Mouse (Mus musculus): ENCODE data around the gene Fhl5. TPM values are rescaled to one million over a fixed set of nuclear protein-coding genes. Genes with fewer than 3 reads are reported as not detected.
A peak's percentile ranks its signal among the peaks of the same experiment; 100 is the strongest.

Fhl5 gene
- total and polyA plus RNA-seq, 2 experiments from 2014 or later, result 0.16 to 0.18 TPM

GRCm38 (mm10) chr4:25213451-25213850, 29.2 kb downstream of the Fhl5 start:
- H3K27ac ChIP-seq, result no peak overlapping the region
- no peaks in the 10 kb centered on the region for H3K27me3 ChIP-seq (ENCODE audit: insufficient read depth, low read length)
- no peaks in the 10 kb centered on the region for H3K36me3 ChIP-seq (ENCODE audit: insufficient read depth, low read length)
- H3K4me2 ChIP-seq (ENCODE audit: low read depth, low read length), result no peak overlapping the region
- H3K9me3 ChIP-seq (ENCODE audit: low read length), result no peaks in the 10 kb centered on the region
- no peak overlapping the region for H3K9ac ChIP-seq (replicated peaks; ENCODE audit: low read length)
- no peak overlapping the region for H3K4me3 ChIP-seq (ENCODE audit: low read length)
- H3K4me1 ChIP-seq (ENCODE audit: insufficient read depth, low read length), result no peaks in the 10 kb centered on the region
- no peak for DNase-seq (ENCODE audit: low spot score)
- WGBS, result 46% methylated on average over 5 of the region's 5 CpGs
- ATAC-seq, result no peak
- no peak for TF ChIP-seq CTCF (IDR thresholded peaks at IDR 0.05; ENCODE audit: low read depth)

GRCm38 (mm10) chr4:25206166-25206565, 36.5 kb downstream of the Fhl5 start:
- DNase-seq (ENCODE audit: low spot score) (no peak), ATAC-seq (no peak)
- Histone ChIP-seq H3K27me3 (ENCODE audit: insufficient read depth, low read length) (no peaks in the 10 kb centered on the region), H3K4me1 (ENCODE audit: insufficient read depth, low read length) (no peaks in the 10 kb centered on the region), H3K4me2 (ENCODE audit: low read depth, low read length) (no peak overlapping the region), H3K36me3 (ENCODE audit: insufficient read depth, low read length) (no peaks in the 10 kb centered on the region), H3K4me3 (ENCODE audit: low read length) (no peak overlapping the region), H3K27ac (no peak overlapping the region), H3K9ac (replicated peaks; ENCODE audit: low read length) (no peak overlapping the region), H3K9me3 (ENCODE audit: low read length) (no peaks in the 10 kb centered on the region)
- WGBS, result 63% methylated on average over 4 of the region's 4 CpGs
- no peak for TF ChIP-seq CTCF (IDR thresholded peaks at IDR 0.05; ENCODE audit: low read depth)

- H3K27me3 ChIP-seq (ENCODE audit: insufficient read depth, low read length), result no peaks in the 10 kb centered on the region
- DNase-seq (ENCODE audit: low spot score), result no peak
- no peak overlapping the region for H3K27ac ChIP-seq
- no peak overlapping the region for H3K4me3 ChIP-seq (ENCODE audit: low read length)
- no peak for ATAC-seq
- 21% methylated on average over 1 of the region's 1 CpGs for WGBS
- no peaks in the 10 kb centered on the region for H3K9me3 ChIP-seq (ENCODE audit: low read length)
- TF ChIP-seq CTCF (IDR thresholded peaks at IDR 0.05; ENCODE audit: low read depth), result no peak
- no peak overlapping the region for H3K4me2 ChIP-seq (ENCODE audit: low read depth, low read length)
- H3K4me1 ChIP-seq (ENCODE audit: insufficient read depth, low read length), result no peaks in the 10 kb centered on the region
- no peaks in the 10 kb centered on the region for H3K36me3 ChIP-seq (ENCODE audit: insufficient read depth, low read length)
- no peak overlapping the region for H3K9ac ChIP-seq (replicated peaks; ENCODE audit: low read length)
These were observed 45.4 kb downstream of the Fhl5 start for GRCm38 (mm10) chr4:25197310-25197709.

GRCm38 (mm10) chr4:25179617-25180208, 63.0 kb downstream of the Fhl5 start:
- DNase-seq (ENCODE audit: low spot score), result peak; percentile 59
- ATAC-seq, result peak; percentile 67; the same call in 1 of the 2 replicates
- WGBS, result 67% methylated on average over 4 of the region's 4 CpGs

More at GRCm38 (mm10) chr4:25179617-25180208, 63.0 kb downstream of the Fhl5 start:
- Histone ChIP-seq H3K27ac (no peak overlapping the region), H3K9ac (replicated peaks; ENCODE audit: low read length) (no peak overlapping the region), H3K36me3 (ENCODE audit: insufficient read depth, low read length) (no peaks in the 10 kb centered on the region), H3K4me1 (ENCODE audit: insufficient read depth, low read length) (no peaks in the 10 kb centered on the region), H3K9me3 (ENCODE audit: low read length) (no peaks in the 10 kb centered on the region), H3K27me3 (ENCODE audit: insufficient read depth, low read length) (no peaks in the 10 kb centered on the region), H3K4me2 (ENCODE audit: low read depth, low read length) (no peak overlapping the region), H3K4me3 (ENCODE audit: low read length) (no peak overlapping the region)
- peak; percentile 64 for TF ChIP-seq CTCF (IDR thresholded peaks at IDR 0.05; ENCODE audit: low read depth)

Other genes with a start within 250 kb of the Fhl5 start
- gene Ufl1, start 38.9 kb upstream of the Fhl5 start, total RNA-seq (2014; rRNA removed), result 11.7 and 12.9 TPM in 2 replicates
- 51.1 and 54.0 TPM in 2 replicates for gene Ufl1, start 38.9 kb upstream of the Fhl5 start, polyA plus RNA-seq (2015; fragmentation: Nextera tagmentation; extraction: Ambion mirVana)